Mouse (Mus musculus) megakaryocyte, embryonic 14.5 days (primary cell): ENCODE measurements around the gene Rpl19.

ENCODE experiments used
- FLI1 ChIP-seq: IDR thresholded peaks from 2 replicates; pipeline ENCODE4 v1.6.1; 2012; ENCODE audit warnings: low read length, inconsistent platforms, mixed read lengths
- GATA1 ChIP-seq: IDR thresholded peaks from 3 replicates; pipeline ENCODE4 v1.6.1; 2012; ENCODE audit warnings: mixed read lengths, low read length, inconsistent platforms, borderline replicate concordance

GRCm38 (mm10) chr11:97979824-97980495 lies 46.5 kb upstream of the Rpl19 start:
- TF ChIP-seq GATA1 (no peak), FLI1 (no peak)
